Mouse (Mus musculus): ENCODE measurements at regions not wholly inside any gene's neighbourhood (a gene's known extent, or its start where the extent isn't known, plus 50 kb on each side); places are given as distances from the start of the nearest gene placed in this dataset.
A peak's percentile ranks its signal among the peaks of the same experiment; 100 is the strongest.
"Not testable (repeated sequence)": the region's sequence is repeated elsewhere in the genome, so short reads cannot be mapped to it uniquely, and the experiment has no call there.

DNA sequence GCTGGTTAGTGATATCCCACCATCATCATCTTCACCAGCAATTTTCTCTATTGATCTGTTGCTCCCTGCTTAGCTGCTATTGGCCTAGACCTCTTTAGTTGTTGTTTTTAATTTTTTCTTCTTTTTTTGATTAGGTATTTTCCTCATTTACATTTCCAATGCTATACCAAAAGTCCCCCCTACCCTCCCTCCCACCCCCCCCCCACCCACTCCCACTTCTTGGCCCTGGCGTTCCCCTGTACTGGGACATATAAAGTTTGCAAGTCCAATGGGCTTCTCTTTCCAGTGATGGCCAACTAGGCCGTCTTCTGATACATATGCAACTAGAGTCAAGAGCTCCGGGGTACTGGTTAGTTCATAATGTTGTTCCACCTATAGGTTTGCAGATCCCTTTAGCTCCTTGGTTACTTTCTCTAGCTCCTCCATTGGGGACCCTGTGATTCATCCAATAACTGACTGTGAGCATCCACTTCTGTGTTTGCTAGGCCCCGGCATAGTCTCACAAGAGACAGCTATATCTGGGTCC lies 386.7 kb upstream of the Pcdh10 start:
- not testable (repeated sequence) for H3K9ac ChIP-seq (replicated peaks); H3K27ac ChIP-seq; H3K36me3 ChIP-seq; H3K27me3 ChIP-seq; H3K9me3 ChIP-seq; H3K4me1 ChIP-seq (replicated peaks); H3K4me3 ChIP-seq (replicated peaks); H3K4me2 ChIP-seq
- ATAC-seq (ENCODE audit: insufficient number of reproducible peaks, insufficient read depth, low FRiP score, low TSS enrichment, low read depth) = peak; percentile 86
- 88% methylated on average over 4 of the region's 4 CpGs for WGBS

Measured in limb, embryonic 12.5 days (tissue).